Mouse (Mus musculus): ENCODE data around the gene Phf19.

DNA sequence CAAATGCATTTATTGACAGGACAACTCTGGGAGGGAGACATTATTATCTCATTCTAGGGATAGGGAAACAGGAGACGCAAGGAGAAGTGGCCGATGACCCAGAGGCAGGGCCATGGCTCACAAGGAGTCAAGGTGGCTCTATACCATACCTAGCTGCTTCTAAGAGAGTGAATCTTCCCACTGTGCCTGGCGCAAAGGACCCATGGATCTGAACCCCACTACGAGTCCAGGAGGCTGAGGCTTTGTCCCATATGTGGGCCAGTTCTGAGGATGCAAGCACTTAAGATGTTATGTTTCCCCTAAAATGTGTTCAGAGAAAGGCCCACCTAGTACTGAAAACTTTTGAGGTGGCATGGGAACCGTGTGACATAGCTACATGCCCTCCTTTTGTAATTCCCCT is 2.0 kb downstream of the Phf19 start:
- TF ChIP-seq GATA1 (IDR thresholded peaks at IDR 0.05; ENCODE audit: low read length) = no peak
- TF ChIP-seq TAL1 (IDR thresholded peaks at IDR 0.05; ENCODE audit: low read length) = no peak
